Mouse (Mus musculus) intestine, embryonic 16.5 days (tissue): ENCODE results near the gene Olfr288. TPM values are rescaled to one million over a fixed set of nuclear protein-coding genes. Genes with fewer than 3 reads are reported as not detected.
A peak's percentile ranks its signal among the peaks of the same experiment; 100 is the strongest.

Experiments used
- ATAC-seq: fragments of 200-750 bp; cut with Nextera tagmentation; 2 replicates; pipeline ENCODE4 v1.8.0; 2017; ENCODE audit warnings: moderate TSS enrichment, moderate library complexity
- H3K27ac ChIP-seq: fragments of 300-500 bp; sonication (generic); 2 replicates; pipeline ENCODE4 v1.5.1; 2014; ENCODE audit warnings: mild to moderate bottlenecking, low read length
- H3K27me3 ChIP-seq: fragments of 300-500 bp; sonication (generic); replicated peaks from 2 replicates; pipeline ENCODE4 v1.6.1; 2014; ENCODE audit warnings: low read length, control low read depth, mixed read lengths; ENCODE audit not compliant: control insufficient read depth, insufficient read depth
- H3K36me3 ChIP-seq: fragments of 300-500 bp; sonication (generic); 2 replicates; pipeline ENCODE4 v1.6.1; 2014; ENCODE audit warnings: low read length, control low read depth; ENCODE audit not compliant: control insufficient read depth, insufficient read depth
- H3K4me1 ChIP-seq: fragments of 300-500 bp; sonication (generic); 2 replicates; pipeline ENCODE4 v1.6.1; 2014; ENCODE audit warnings: low read length, control low read depth, mixed read lengths; ENCODE audit not compliant: control insufficient read depth, insufficient read depth
- H3K4me2 ChIP-seq: fragments of 300-500 bp; sonication (generic); 2 replicates; pipeline ENCODE4 v1.6.1; 2014; ENCODE audit warnings: low read depth, low read length, control low read depth
- H3K4me3 ChIP-seq: fragments of 300-500 bp; sonication (generic); 2 replicates; pipeline ENCODE4 v1.5.1; 2014; ENCODE audit warnings: mild to moderate bottlenecking, low read length
- H3K9ac ChIP-seq: fragments of 300-500 bp; sonication (generic); 2 replicates; pipeline ENCODE4 v1.6.1; 2014; ENCODE audit warnings: low read depth, low read length
- H3K9me3 ChIP-seq: fragments of 300-500 bp; sonication (generic); 2 replicates; pipeline ENCODE4 v1.6.1; 2016; ENCODE audit warnings: low read length, control low read depth; ENCODE audit not compliant: control insufficient read depth
- WGBS: fragments of 180-500 bp; shearing (Covaris S2); extraction: QIAGEN DNeasy Blood & Tissue Kit; methylation state at CpG from one replicate; pipeline ENCODE4 v1.1.7; 2014; 5-methylcytosine and 5-hydroxymethylcytosine counted together
- polyA plus RNA-seq: library from polyadenylated mRNA; unstranded; fragments of >200 nt; fragmentation: Nextera tagmentation; extraction: Ambion mirVana; gene quantifications from 2 replicates; pipeline ENCODE4 v1.2.1, GENCODE M21; 2015

The Olfr288 gene
- polyA plus RNA-seq, 1 experiment from 2014 or later, result not detected

- H3K36me3 ChIP-seq, result peaks cover 13% of the 10 kb centered on the region
- H3K9ac ChIP-seq, result no peak overlapping the region
- H3K4me2 ChIP-seq, result no peak overlapping the region
- no peak overlapping the region for H3K4me3 ChIP-seq
- H3K4me1 ChIP-seq, result peaks cover 7% of the 10 kb centered on the region
- 94% methylated on average over 5 of the region's 5 CpGs for WGBS
- no peak for ATAC-seq
- H3K9me3 ChIP-seq, result no peaks in the 10 kb centered on the region
- H3K27ac ChIP-seq, result no peak overlapping the region
- H3K27me3 ChIP-seq, result no peaks in the 10 kb centered on the region
Observed at GRCm38 (mm10) chr15:98140809-98141208, 54.5 kb downstream of the Olfr288 start.

DNA sequence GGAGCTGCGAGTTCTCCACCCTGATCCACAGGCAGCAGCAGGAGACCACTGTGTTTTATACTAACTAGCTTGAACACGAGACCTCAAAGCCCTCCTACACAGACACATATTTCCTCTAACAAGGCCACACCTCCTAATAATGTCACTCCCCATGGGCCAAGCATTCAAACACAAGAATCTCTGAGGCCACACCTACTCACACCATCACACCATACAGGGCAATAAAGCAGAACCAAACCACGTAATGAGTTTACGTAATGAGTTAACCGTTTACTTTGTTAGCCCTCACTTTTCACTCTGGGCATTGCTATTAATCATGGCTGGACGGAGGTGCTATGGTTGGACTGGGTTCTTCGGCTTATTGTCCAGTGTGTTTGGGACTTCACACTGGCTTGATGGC is 55.6 kb downstream of the Olfr288 start:
- peak; percentile 91 for ATAC-seq
- no peak overlapping the region for H3K9ac ChIP-seq
- no peaks in the 10 kb centered on the region for H3K9me3 ChIP-seq
- peaks cover 19% of the 10 kb centered on the region for H3K36me3 ChIP-seq
- peaks cover 6% of the 10 kb centered on the region for H3K4me1 ChIP-seq
- WGBS, result 54% methylated on average over 7 of the region's 7 CpGs
- H3K4me3 ChIP-seq, result no peak overlapping the region
- peak overlapping the region; percentile 63 for H3K27ac ChIP-seq
- no peaks in the 10 kb centered on the region for H3K27me3 ChIP-seq
- no peak overlapping the region for H3K4me2 ChIP-seq

DNA sequence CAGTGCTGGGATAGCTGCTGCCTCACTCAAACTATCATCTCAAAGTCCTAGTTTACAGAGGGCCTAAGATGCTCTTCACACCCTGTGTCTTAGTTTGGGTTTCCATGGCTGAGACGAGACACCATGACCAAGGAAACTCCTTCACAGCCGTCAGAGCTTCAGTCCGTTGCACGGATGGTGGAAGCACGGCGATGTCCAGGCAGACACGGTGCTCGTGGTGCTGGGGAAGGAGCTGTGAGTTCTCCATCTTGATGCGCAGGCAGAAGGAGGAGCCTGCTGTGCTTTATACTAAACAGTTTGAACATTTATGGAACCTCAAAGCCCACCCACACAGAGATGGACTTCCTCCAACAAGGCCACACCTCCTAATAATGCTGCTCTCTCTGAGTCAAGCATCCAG is 58.5 kb downstream of the Olfr288 start:
- Histone ChIP-seq H3K9me3 (no peaks in the 10 kb centered on the region), H3K27ac (no peak overlapping the region), H3K9ac (no peak overlapping the region), H3K36me3 (peaks cover 24% of the 10 kb centered on the region), H3K4me1 (no peaks in the 10 kb centered on the region), H3K4me3 (no peak overlapping the region), H3K27me3 (no peaks in the 10 kb centered on the region), H3K4me2 (no peak overlapping the region)
- WGBS, result 94% methylated on average over 9 of the region's 9 CpGs
- ATAC-seq, result no peak

Other genes with a start within 250 kb of the Olfr288 start
- gene Tmem106c, start 231.3 kb downstream of the Olfr288 start, polyA plus RNA-seq, result 47.5 and 51.6 TPM in 2 replicates
- gene Col2a1, start 190.8 kb downstream of the Olfr288 start, polyA plus RNA-seq, result 0.33 and 0.53 TPM in 2 replicates
- 30.5 and 31.7 TPM in 2 replicates for gene Pfkm, start 103.0 kb downstream of the Olfr288 start, polyA plus RNA-seq
- 18.0 and 20.2 TPM in 2 replicates for gene Senp1, start 101.8 kb downstream of the Olfr288 start, polyA plus RNA-seq
- gene Asb8, start 29.9 kb downstream of the Olfr288 start, polyA plus RNA-seq, result 52.7 and 54.9 TPM in 2 replicates
- gene Ccdc184, start 28.4 kb downstream of the Olfr288 start, polyA plus RNA-seq, result 1.4 and 1.7 TPM in 2 replicates
- gene Gm44579, start 25.4 kb upstream of the Olfr288 start, polyA plus RNA-seq, result not detected in 2 replicates
- gene Olfr287, start 25.5 kb upstream of the Olfr288 start, polyA plus RNA-seq, result not detected in 2 replicates
- gene Olfr286, start 38.9 kb upstream of the Olfr288 start, polyA plus RNA-seq, result not detected in 2 replicates
- gene H1fnt, start 61.8 kb upstream of the Olfr288 start, polyA plus RNA-seq, result not detected in 2 replicates
- gene Zfp641, start 100.6 kb upstream of the Olfr288 start, polyA plus RNA-seq, result 0.39 and 0.42 TPM in 2 replicates
- gene Olfr285, start 121.8 kb upstream of the Olfr288 start, polyA plus RNA-seq, result not detected in 2 replicates
- gene Olfr284, start 145.4 kb upstream of the Olfr288 start, polyA plus RNA-seq, result not detected in 2 replicates
- not detected in 2 replicates for gene Olfr283, start 185.4 kb upstream of the Olfr288 start, polyA plus RNA-seq
- gene Olfr282, start 235.7 kb upstream of the Olfr288 start, polyA plus RNA-seq, result not detected in 2 replicates